Mouse (Mus musculus) layer of hippocampus, adult 9-10 months (tissue): Measurements from ENCODE around the gene Per2.

ENCODE experiments used
- DNase-seq: peaks from one replicate; pipeline ENCODE4 v3.0.0; 2022; ENCODE audit warnings: low spot score

The Per2 gene

DNA sequence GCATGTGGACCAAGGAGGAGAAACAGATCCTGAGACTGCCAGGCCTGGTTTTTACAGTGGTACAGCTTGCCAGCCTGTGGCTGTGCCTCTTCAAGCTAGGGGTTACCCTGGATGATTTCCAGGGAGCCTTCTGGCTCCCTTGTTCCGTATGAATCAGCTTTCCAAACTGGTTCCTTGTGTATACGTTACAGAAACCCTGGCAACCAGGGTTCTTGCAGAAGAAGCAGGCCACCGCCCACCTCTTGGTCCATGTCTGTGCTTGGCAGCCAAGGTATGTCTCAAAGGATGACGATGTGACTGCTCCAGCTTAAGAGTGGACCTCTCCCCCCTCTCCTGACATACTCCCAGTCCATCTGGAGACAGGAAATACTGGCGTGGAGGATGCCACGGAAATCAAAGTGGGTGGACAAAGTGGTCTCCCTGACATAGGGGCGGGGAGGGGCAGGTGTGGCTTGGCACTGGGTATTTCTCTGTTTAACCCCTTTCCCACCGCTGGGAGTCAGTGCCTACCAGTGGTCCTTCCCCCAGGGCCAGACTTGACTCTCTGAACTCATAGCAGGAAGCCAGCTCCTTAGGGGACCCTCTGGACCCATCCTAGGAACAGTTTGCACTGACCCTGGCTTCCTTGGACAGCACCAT lies 782 bp downstream of the Per2 start:
- DNase-seq: no peak

DNA sequence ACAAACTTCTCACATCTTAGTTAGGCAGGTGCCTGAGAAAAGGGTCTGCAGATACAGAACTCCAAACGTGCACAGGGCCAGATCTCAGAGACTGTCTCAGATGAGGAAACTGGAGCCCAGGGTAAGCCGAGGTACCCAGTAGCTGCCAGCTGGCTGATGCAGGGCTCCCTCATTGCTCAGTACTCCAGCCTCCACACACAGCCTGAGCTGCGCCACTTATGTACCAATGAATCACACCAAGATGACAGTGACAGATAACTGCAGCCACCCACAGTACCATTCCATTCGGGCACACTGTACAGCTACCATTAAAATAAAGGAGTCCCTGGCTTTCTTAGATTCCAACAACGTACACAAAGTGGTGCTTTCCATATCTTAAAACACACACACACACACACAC lies 1.4 kb downstream of the Per2 start:
- DNase-seq: no peak

DNA sequence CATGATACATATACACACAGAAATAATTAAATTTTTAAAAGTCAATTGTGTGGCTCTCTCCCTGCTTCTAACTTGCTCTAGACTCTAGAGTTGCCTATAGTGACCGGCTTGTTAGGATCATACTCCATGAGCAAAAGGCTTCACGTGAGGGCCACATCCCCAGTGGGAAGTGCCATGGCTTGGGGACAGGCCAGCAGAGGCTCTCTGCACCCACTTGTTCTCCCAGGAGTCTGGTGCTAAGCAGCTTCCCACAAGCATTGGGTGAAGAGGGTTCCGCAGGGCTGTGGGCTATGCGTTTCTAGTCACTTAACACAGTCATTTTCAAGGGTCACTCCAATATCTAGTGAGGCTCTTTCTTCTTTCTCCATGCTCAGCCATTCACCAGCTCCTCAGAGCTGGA lies 2.0 kb downstream of the Per2 start:
- DNase-seq: no peak

DNA sequence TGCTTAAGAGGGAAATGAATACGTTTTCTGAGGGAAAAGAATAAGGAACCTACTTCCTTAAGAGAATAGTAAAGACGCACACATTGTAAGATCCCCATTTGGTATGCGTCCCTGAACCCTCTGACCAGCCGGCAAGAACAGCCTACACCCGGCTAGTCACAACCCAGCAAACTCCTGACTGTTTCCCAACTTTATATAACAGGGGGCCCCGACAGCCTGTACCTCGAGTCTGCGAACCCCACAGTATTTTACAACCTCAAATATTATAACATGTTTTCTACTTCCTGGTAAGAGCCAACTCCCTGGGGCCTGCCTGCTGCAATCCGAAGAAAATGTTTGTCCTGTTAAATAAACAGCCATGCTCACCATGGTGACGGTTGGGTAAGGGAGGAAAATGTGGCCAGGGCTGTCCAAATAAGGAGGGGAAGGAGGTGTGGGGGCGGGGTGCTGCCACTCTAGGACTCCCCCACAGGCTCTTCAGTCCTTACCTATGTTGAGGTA lies 2.8 kb downstream of the Per2 start:
- no peak for DNase-seq

DNA sequence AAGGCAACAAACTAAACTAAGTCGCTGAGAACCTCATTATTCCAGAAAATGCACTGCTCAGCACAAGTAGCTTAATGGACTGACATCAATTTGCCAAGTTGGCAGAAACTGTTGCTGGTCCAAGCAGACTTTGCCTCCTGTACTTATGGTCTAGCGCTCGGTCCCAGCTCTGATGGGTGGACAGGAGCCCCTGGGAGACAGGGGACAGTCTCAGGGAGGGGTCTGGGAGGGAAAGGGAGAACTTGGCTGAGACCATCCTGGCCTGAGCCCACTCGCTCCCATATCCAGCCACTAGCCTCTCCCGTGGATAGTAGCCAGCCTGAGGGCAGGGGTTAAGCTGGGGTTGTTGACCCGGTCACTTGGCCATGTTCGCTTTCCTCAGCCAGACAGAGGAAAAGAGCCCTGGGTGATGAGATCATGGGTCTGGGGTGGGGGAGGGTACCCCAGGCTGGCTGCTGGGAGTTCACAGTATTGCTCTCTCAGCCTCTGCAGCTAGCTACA lies 3.4 kb downstream of the Per2 start:
- no peak for DNase-seq

DNA sequence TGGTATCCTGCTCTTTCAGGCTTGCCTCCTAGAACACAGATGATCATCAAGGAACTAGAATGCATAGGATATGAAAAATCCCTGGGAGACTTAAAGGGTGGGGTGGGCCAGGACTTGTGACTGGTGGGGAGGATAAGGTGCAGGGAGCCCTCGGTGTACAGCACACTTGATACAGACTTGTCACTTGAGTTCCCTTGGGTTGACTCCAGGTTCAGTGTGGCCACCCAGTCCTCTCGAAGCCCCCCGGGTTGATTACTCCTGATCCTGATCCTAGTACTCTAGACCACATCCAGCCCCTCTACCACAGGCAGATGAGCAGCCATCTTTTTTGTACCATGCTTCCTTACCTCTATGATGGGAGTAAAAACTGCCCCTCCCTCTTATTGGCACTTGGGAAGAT lies 4.2 kb downstream of the Per2 start:
- DNase-seq: no peak

DNA sequence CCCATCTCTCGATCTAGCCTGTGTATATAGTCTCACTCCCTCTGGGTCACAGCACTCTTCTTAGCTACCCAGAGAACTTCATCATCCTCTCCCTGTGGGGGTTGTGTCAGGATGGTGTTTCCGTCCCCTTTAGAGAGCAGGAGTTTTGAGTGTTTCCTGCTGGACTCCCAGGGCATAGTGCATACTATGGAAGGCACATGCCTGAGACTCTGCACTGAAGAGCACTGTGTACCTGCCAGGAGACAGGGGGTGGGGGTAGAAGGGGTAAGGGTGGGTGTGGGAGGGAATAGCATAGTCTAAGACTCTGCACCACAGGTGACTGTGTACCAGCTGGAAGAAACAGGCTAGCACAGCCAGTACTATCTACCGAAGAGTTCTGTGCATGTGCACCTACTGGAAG lies 4.8 kb downstream of the Per2 start:
- DNase-seq: no peak

DNA sequence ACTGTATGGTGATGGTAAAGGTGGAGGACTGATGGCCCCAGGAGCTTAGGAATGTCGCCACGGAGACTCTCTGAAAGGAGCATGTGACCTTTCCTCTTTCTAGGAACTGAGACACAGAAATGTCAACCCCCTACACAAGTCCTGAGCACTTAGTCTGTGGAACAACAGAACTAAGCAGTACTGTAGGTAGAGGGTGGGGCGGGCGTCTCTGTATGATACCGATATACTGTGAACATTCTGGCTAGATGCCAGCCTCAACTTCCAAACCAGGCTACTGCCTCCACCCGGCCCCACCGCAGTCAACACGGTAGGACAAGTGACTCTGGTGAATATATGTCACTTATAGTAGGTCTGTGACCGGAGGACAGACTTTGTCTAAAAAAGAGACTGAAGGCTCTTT lies 5.2 kb downstream of the Per2 start:
- no peak for DNase-seq

DNA sequence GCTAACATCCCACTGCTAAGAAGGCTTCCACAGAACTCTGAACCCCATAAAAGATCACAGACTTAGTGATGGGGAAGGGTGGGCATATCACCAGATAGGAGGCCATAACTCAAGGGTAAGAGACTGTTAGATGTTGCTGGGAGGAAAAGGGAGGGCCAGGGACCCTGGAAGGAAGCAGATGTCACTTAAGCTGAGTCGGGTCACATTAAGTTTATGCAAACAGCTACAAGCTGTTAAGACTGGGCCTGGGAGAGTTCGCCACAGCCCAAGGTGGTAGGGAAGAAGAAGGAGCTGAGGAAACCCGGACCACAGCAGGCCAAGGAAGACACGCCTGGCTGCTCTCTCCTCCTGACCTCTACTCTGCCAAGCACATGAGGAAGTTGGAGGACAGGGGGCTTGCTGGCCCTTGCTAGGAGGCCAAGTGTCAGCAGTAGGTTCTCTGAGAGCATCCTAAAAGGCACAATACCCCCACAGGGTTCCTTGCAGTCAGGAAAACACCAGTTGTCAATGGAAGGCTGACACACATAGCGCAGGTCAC lies 7.5 kb downstream of the Per2 start:
- no peak for DNase-seq

DNA sequence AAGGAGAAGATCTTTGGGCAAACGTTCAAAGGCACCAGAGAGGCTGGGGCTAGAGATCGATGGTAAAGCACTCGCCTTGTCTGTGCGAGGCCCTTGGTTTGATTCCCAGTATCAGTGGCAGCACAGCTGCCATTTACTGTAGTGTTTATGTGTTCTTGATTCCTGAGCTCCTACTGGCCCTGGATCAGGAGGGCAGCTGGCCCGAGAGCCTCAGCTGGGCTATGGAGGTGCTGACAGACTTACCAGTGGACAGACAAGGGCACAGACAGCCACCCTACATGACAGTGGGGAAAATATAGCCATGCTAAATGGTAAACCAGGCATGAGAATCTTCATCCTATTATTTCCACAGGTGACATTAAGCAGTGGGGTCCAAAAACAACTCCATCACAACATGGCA lies 8.3 kb downstream of the Per2 start:
- no peak for DNase-seq

DNA sequence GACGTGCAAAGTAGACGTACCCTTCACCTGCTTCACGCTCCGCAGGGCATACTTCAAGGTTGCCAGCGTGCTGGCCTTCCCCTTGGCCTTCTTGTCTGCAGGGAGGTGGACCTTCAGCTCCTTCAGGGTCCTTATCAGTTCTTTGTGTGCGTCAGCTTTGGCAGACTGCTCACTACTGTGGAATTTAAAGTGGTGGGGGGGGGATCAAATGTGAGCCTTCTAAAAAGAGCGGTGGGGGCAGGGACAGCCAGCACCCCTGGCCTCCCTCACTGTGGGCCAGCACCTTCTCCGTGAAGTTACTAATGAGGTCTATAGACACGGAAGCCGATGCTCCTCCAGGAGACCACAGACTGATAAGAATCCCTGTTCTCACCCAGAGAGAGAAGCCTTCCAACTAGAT lies 10.4 kb downstream of the Per2 start:
- no peak for DNase-seq

DNA sequence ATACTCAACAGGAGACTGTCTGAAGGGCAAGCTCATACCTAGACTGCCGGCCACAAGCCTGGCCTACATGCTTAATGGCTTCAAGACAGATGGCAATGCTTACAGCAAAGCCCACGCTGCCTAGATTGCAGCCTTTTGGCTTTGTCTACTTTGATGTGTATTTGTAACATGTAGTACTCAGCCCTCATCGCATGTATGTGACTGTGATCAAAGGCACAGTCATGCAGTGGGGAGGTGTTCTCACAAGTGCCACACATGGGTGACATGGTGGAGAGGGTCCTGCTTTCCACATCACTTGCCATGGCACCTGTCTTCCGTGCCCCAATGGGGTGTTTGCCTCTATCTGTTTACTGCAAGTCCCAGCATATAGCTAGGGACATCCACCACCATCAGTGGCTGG lies 12.6 kb downstream of the Per2 start:
- no peak for DNase-seq

DNA sequence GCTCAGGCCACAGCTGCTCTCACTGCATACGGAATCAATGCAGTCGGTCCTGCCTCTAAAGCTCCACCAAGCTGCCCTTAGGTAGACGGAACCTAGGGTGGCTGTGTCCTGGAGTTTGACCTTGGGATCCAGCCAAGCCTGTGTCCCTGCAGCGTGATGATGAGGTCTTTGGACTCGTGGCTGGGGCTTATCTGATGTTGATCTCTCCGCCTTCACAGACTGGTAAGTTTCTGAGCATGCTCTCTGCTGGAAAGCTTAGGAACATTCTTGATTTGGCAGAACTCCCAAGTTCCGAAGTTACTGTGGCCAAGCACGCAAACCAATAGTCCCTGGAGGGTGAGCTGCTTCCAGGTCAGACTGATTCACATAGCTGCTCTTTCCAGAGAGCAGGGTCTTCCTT lies 13.1 kb downstream of the Per2 start:
- no peak for DNase-seq

DNA sequence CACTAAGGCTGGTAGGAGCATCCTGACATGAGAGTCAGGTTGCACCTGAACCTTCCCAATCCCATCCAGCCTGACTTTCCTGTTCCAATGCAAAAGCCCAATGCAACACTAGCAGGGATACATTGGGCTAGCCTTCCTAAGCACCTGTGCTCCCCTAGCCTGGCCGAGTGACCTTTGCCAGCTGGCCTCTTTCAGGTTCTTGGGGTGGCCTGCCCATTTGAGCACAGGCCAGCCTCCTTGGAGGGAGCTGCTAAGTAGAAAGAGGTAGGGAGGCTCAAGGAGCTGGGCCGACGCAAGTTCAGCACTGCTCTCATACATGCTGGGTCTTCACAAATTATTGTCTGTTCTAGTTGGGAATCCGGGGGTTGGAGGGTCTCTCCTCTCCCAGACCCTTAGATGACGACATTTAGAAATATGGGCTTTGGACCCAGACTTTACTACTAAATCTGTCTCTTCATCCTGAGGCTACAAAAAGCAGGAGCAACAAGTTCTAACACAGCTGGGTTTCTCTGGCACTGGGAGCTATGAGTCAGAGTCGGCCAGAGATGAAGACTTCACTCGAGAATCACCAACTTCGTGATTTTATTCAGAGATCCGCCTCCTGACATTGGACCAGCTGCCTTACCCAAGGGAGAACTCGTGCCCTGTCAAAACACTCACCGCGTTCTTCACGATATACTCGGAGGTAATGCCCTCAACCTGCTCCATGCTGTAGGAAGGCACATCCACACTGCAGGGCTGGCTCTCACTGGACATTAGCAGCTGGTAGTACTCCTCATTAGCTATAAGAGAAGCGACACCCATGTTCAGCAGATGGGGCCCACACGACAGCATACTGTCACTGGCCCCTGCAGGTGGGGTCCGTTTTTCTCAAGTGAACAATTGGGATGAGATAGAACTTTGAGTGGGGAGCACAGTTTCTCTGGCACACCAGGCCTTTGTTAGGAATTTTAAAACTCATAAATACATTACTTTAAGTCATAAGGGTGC lies 14.0 kb downstream of the Per2 start:
- DNase-seq: no peak

DNA sequence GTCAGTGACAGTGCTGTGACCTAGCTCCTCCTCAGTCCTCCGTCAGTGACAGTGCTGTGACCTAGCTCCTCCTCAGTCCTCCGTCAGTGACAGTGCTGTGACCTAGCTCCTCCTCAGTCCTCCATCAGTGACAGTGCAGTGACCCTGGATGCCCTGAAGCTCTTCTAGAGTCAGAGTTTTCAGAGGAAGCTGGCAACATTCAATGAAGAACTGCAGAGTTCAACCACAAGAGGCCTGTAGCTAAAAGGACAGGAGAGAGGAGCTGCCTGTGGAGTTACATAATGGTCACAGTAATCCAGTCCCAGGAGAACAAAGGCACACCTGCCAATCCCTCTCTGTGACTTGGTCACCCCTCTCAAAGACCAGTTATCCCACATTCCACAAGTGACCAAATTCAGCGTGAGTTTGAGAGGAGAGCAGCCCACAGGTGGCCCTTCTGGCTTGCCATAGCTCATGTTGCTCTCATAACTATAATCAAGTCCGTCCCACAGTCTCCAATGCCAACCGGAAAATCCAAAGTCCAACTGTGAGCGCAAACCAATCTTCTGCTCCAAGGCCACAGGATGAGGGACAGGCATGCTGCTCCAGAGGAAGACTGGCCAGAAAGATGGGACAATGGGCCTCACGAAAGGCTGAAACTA lies 16.7 kb downstream of the Per2 start:
- DNase-seq: no peak

DNA sequence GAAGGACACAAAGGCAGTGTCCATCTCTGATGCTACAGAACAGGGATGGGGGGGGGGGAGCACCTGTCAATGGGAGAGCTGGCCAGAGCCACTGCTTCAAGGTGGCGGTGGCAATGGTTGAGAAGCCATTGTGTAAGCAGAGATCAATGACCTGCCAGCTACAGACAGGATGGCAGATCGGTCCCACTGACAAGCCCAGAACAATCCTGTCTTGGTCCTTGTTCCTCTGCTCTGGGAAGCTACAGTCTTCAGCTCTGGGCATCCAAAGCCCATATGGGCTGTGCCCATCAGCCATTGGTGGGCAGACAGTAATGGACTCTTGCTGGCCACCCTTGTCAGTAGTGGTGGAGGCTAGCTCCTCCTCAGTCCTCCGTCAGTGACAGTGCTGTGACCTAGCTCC lies 17.3 kb downstream of the Per2 start:
- no peak for DNase-seq

DNA sequence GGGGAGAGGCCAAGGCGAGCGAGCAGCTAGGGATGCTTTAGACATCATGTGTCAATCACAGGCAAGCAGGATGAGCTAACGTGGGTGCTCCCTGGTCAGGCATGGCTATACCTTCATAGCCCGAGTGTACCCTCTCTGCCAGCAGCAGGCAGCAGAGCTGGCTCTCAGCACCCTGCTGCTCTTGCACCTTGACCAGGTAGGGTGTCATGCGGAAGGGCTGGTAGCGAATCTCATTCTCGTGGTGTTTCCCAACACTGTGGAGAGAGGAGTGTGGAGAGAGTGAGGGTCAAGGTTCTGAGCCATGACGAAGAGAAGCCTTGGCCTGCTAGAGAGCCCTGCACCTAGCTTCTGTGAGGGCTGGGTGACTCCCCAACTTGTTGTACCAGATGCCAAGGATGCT lies 19.3 kb downstream of the Per2 start:
- no peak for DNase-seq

DNA sequence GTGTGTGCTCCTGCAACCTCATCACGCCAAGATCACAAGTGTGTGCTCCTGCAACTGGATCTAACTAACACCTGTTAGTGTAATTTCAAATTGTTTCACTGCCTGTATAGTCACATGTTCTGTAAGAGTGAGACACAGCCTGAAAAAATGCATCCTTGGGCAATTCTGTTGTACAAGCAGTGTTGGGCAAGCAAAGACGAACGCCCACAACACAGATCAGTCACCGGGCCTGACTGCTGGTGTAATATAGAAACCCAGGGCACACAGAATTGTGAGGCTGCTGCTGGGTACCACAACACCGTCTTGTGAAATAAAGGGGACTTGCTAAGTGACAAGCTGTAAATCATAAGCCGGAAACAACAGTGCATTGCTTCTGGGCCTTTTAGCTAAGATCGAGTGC lies 21.6 kb downstream of the Per2 start:
- no peak for DNase-seq

DNA sequence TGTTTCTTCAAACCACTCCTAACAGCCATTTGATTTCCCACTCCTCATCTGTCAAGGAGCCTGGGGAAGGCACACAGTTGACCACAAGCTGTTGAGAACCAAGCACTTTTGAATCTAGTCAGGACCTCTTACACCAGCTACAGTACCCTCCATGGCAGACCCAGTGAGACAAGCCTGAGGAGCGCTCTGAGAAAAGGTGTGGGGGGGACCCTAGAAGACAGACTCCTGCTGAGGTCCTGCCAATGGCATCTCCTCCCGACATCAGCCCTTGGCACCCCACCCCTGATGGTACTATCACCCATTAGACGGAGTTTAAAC lies 22.1 kb downstream of the Per2 start:
- no peak for DNase-seq

DNA sequence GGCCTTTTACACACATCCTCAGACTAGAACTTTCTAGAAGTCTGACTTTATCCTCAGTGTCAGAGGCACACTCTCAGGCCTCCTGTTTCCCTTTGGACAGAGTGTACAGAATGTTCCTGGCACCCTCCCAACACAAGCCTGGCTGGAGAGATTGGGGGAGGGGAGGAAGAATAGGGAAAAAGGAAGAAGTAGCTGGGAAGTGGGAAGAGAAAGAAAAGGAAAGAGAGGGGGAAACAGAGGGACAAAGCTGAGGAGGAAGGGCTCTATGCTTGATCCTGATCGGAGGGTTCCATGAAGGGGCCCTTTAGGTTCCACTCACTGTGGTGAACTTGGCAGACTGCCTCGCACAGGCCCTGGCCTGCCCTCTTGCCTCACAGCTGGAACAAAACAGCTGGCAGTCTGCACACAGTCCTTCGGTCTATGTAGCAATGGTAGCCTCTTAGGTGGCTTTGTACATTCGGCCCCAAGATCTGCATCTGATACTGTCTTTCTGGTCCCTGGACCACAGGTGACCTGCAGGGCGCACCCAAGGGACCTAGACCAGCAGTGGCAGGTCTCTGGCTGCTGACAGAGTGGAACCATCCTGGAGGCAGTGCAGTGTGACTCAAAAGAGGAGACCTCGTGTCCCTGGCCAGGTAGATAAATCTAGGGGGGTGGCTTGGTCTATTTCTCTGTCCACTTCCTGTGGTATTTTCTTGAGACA lies 22.6 kb downstream of the Per2 start:
- DNase-seq: no peak

DNA sequence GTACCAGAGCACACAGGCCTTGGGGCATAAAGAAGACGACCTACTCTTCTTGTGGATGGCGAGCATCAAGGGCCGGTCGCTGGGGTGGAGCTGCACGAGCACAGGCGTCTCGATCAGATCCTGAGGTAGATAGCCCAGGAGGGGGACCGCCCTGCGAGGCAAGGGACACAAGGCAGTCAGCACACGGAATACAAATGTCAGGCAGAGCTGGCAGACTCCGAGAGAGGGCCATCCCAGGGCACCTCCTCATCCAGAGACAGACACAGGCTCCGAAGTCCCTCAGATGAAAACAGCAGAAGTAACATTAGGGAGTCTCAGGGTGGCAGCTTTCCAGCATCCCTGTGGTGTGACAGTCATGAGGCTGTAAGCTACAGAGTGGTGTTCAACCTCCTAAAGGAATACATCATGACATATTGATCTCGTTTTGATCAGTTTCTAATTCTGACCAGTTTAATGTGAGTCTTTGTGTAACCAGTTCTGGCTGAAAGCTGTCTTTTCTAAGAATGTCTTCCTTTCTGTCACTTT lies 23.5 kb downstream of the Per2 start:
- no peak for DNase-seq

DNA sequence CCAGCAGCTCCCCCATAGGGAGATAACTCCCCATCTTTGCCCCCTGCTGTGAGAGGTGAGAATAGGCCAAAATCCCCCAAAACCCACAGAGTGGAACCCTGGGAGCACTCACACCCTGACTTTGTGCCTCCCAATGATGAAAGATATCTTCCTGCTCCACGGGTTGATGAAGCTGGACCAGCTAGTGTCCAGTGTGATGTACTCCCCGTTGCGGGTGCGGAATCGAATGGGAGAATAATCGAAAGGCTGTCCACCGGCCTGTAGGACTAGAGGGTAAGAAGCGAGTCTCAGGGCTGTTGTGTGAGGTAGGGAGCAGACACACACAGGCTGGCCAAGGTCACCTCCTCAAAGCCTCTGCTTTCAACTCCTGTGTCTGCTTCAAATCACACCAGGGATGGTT lies 24.2 kb downstream of the Per2 start:
- no peak for DNase-seq
